Mouse (Mus musculus) neural tube, embryonic 14.5 days (tissue): ENCODE data around the gene Fam120a. TPM values are rescaled to one million over a fixed set of nuclear protein-coding genes. Genes with fewer than 3 reads are reported as not detected.

Experiments
- ATAC-seq: fragments of 200-750 bp; cut with Nextera tagmentation; 2 replicates; pipeline ENCODE4 v1.8.0; 2017; ENCODE audit warnings: low read depth, mild to moderate bottlenecking, moderate TSS enrichment, moderate library complexity
- H3K27ac ChIP-seq: fragments of 300-500 bp; sonication (generic); 2 replicates; pipeline ENCODE4 v1.5.1; 2014; ENCODE audit warnings: low read depth, mild to moderate bottlenecking, control low read depth, low read length, moderate library complexity, mixed read lengths
- H3K27me3 ChIP-seq: fragments of 300-500 bp; sonication (generic); 2 replicates; pipeline ENCODE4 v1.6.1; 2014; ENCODE audit warnings: low read length; ENCODE audit not compliant: control insufficient read depth, insufficient read depth
- H3K36me3 ChIP-seq: fragments of 300-500 bp; sonication (generic); 2 replicates; pipeline ENCODE4 v1.6.1; 2014; ENCODE audit warnings: low read length, mixed read lengths; ENCODE audit not compliant: control insufficient read depth, insufficient read depth
- H3K4me1 ChIP-seq: fragments of 300-500 bp; sonication (generic); 2 replicates; pipeline ENCODE4 v1.6.1; 2014; ENCODE audit warnings: low read length; ENCODE audit not compliant: control insufficient read depth, insufficient read depth
- H3K4me2 ChIP-seq: fragments of 300-500 bp; sonication (generic); 2 replicates; pipeline ENCODE4 v1.6.1; 2014; ENCODE audit warnings: mild to moderate bottlenecking, low read depth, low read length, control low read depth
- H3K4me3 ChIP-seq: fragments of 300-500 bp; sonication (generic); 2 replicates; pipeline ENCODE4 v1.5.1; 2014; ENCODE audit warnings: low read depth, low read length, control low read depth, mixed read lengths
- H3K9ac ChIP-seq: fragments of 300-500 bp; sonication (generic); replicated peaks from 2 replicates; pipeline ENCODE4 v1.6.1; 2014; ENCODE audit warnings: low read depth, mild to moderate bottlenecking, control low read depth, low read length, mixed read lengths
- H3K9me3 ChIP-seq: fragments of 300-500 bp; sonication (generic); 2 replicates; pipeline ENCODE4 v1.6.1; 2016; ENCODE audit warnings: low read length; ENCODE audit not compliant: control insufficient read depth
- WGBS: fragments of 180-500 bp; shearing (Covaris S2); extraction: QIAGEN DNeasy Blood & Tissue Kit; methylation state at CpG from one replicate; pipeline ENCODE4 v1.1.7; 2014; 5-methylcytosine and 5-hydroxymethylcytosine counted together
- polyA plus RNA-seq: library from polyadenylated mRNA; unstranded; fragments of >200 nt; fragmentation: Nextera tagmentation; extraction: Ambion mirVana; gene quantifications from 2 replicates; pipeline ENCODE4 v1.2.1, GENCODE M21; 2014

The Fam120a gene
- polyA plus RNA-seq, 1 experiment from 2014 or later: 16.5 TPM

DNA sequence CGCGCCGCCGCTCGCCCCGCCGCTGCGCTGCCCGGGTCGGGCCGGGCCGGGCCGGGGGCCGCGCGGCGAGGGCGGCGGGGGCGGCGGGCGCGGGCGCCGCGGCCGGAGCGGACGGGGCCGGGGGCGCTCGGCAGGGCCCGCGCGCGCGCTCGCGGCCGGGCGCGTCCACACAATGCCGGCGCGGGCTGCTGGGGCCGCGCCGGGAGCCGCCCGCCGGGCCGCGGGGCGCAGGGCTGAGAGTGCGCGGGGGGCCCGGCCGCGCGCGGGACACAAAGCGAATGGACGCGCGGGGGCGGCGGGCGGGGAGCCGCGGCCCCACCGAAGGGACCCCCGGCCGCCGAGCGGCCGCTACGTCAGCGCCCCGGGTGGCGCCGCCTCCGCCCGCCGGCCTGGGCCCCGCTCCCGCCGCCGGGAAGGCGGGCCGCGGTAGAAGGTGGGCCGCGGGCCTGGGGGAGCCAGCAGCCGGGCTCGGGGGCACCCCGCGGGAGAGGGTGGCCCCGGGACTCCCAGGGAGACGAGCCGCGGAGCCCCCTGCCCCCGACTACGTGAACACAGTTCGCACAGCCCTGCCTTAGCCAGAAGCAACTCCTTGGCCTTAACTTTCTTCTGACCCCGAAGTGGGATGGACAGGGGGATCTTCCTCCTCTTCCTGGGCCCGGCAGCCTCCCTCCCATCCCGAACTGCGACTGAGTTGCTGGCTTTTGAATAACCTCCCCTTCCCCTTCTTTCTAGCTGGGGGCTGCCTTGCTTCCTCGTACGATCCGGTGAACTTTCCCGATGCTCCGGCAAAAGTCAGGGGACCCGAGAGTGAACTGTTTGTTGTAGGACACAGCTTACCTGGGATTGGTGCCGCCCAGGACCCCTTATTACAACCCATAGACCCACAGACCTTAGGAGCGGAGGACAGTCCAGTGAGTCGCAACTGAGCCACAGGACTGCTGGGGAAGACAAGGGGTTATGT lies 96.8 kb downstream of the Fam120a start, which contains the start of gene Phf2:
Gene Phf2 (minus strand): TSS at position 349 of the 961 bp plus-strand sequence.
- no peaks in the 10 kb centered on the region for H3K36me3 ChIP-seq
- H3K4me2 ChIP-seq: peak within 1 kb of the TSS; percentile 92
- under 1% methylated on average over 70 of the region's 117 CpGs for WGBS
- H3K4me1 ChIP-seq: peaks cover 24% of the 10 kb centered on the region
- peak within 1 kb of the TSS; percentile 82 for H3K27ac ChIP-seq
- ATAC-seq: peak; percentile 54
- H3K9me3 ChIP-seq: no peaks in the 10 kb centered on the region
- peak within 1 kb of the TSS; percentile 98 for H3K9ac ChIP-seq
- no peaks in the 10 kb centered on the region; the same call in 1 of the 2 replicates for H3K27me3 ChIP-seq
- peak within 1 kb of the TSS; percentile 91 for H3K4me3 ChIP-seq

DNA sequence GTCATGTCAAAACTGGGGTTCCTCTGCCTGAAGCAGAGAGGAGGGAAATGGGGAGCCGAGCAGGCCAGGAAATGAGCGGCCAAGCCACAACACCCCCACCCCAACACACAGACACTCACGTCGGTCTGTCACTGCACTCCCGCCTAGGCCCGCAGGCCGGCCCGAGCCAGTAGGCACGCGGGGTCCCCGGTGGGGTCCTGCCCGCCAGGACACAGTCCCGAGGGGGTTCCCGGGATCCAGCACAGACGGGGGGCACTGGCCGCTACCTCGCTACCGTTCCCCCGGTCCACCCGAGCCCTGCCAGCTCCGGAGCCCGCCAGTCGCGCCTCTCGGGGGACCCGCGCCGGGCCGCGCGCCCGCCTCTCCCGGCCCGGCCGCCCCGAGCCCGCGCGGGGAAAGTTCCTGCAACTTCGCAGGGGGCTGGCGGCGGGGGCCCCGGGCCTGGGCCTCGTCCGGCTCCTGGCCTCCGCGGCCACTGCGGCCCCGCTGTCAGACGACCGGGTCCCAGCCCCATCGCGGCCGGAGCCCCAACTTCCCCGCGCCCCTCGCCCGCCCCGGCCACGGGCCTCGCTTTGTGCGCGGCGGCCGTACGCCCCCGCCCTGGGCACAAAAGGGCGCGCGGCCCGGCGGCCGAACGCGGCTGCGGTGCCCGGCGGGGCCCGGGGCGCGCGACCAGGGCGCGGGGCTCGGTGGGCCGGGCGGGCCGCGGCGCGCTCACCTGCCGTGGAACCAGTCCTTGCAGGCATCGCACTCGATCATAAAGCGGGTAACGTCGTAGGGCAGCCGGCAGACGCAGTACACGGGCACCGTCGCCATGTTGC lies 97.7 kb downstream of the Fam120a start:
- Histone ChIP-seq H3K9ac (peak overlapping the region; percentile 98), H3K4me2 (peak overlapping the region; percentile 92), H3K4me3 (peak overlapping the region; percentile 91), H3K4me1 (peaks cover 24% of the 10 kb centered on the region), H3K27me3 (no peaks in the 10 kb centered on the region; the same call in 1 of the 2 replicates), H3K36me3 (no peaks in the 10 kb centered on the region), H3K9me3 (no peaks in the 10 kb centered on the region), H3K27ac (peak overlapping the region; percentile 73)
- under 1% methylated on average over 92 of the region's 102 CpGs for WGBS
- peak; percentile 33; the same call in 1 of the 2 replicates for ATAC-seq

GRCm38 (mm10) chr13:48869600-48869949 lies 98.2 kb downstream of the Fam120a start:
- WGBS: 8% methylated on average over 5 of the region's 5 CpGs
- H3K36me3 ChIP-seq: no peaks in the 10 kb centered on the region
- peaks cover 24% of the 10 kb centered on the region for H3K4me1 ChIP-seq
- H3K27ac ChIP-seq: peak overlapping the region; percentile 73
- ATAC-seq: no peak
- no peaks in the 10 kb centered on the region for H3K9me3 ChIP-seq
- no peaks in the 10 kb centered on the region; the same call in 1 of the 2 replicates for H3K27me3 ChIP-seq
- H3K9ac ChIP-seq: peak overlapping the region; percentile 98
- peak overlapping the region; percentile 91 for H3K4me3 ChIP-seq
- peak overlapping the region; percentile 92 for H3K4me2 ChIP-seq

GRCm38 (mm10) chr13:48869088-48869487 lies 98.7 kb downstream of the Fam120a start:
- ATAC-seq: no peak
- H3K27me3 ChIP-seq: no peaks in the 10 kb centered on the region; the same call in 1 of the 2 replicates
- peaks cover 24% of the 10 kb centered on the region for H3K4me1 ChIP-seq

GRCm38 (mm10) chr13:48864673-48865356 lies 103.0 kb downstream of the Fam120a start:
- Histone ChIP-seq H3K9me3 (no peaks in the 10 kb centered on the region), H3K27ac (no peak overlapping the region), H3K36me3 (no peaks in the 10 kb centered on the region), H3K4me1 (peaks cover 18% of the 10 kb centered on the region), H3K4me2 (no peak overlapping the region), H3K9ac (no peak overlapping the region), H3K4me3 (no peak overlapping the region), H3K27me3 (no peaks in the 10 kb centered on the region)
- 80% methylated on average over 12 of the region's 12 CpGs for WGBS
- no peak for ATAC-seq

More at GRCm38 (mm10) chr13:48869088-48869487, 98.7 kb downstream of the Fam120a start:
- no peak overlapping the region for H3K27ac ChIP-seq
- peak overlapping the region; percentile 91 for H3K4me3 ChIP-seq
- whole genome bisulfite sequencing: 17% methylated on average over 5 of the region's 5 CpGs
- H3K36me3 ChIP-seq: no peaks in the 10 kb centered on the region
- peak overlapping the region; percentile 98 for H3K9ac ChIP-seq
- H3K4me2 ChIP-seq: peak overlapping the region; percentile 92
- H3K9me3 ChIP-seq: no peaks in the 10 kb centered on the region

GRCm38 (mm10) chr13:48863556-48863955 lies 104.3 kb downstream of the Fam120a start:
- Histone ChIP-seq H3K36me3 (no peaks in the 10 kb centered on the region), H3K9me3 (no peaks in the 10 kb centered on the region), H3K9ac (no peak overlapping the region), H3K4me2 (no peak overlapping the region), H3K27ac (no peak overlapping the region), H3K27me3 (no peaks in the 10 kb centered on the region), H3K4me3 (no peak overlapping the region), H3K4me1 (peaks cover 12% of the 10 kb centered on the region)
- ATAC-seq: no peak
- WGBS: 75% methylated on average over 9 of the region's 9 CpGs

DNA sequence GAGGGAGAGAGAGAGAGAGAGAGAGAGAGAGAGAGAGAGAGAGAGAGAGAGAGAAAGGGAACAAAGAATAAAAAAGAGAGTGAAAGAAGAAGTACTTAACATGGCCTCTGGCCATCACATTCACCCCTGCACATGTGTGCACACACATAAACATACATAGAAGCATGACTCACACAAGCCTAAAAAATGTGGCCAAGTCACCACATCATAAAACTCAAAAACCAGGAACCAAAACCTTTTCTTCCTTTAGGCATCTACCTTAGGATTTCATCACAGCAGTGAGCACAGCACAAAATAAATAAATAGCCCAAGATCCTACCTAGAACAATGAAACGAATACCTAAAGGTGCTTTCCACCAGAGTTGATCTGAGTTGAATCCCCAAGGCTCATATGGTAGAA lies 105.9 kb downstream of the Fam120a start:
- Histone ChIP-seq H3K4me1 (peaks cover 23% of the 10 kb centered on the region), H3K27me3 (no peaks in the 10 kb centered on the region), H3K4me2 (no peak overlapping the region), H3K9me3 (no peaks in the 10 kb centered on the region), H3K36me3 (no peaks in the 10 kb centered on the region), H3K27ac (no peak overlapping the region), H3K4me3 (no peak overlapping the region), H3K9ac (no peak overlapping the region)
- no peak for ATAC-seq
- 89% methylated on average over 1 of the region's 1 CpGs for WGBS

DNA sequence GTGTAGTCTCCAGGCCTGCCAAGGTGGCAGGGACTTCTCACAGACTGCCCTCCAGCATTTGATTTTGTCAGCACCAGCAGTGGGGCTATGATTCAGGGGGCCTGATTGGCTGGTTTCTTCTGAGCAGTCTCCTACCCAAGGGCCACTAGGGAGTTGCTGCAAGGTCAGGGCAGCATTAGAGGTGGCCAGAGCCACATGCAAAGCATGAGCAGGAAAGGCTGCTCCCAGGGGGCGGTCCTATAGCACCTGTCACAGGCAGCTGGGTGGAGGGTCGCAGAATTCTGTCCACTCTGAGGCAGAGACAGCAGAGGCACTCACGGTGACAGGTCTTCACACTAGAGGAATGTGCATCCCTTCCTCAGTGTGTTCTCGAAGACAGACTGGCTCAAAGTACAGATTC lies 109.0 kb downstream of the Fam120a start:
- Histone ChIP-seq H3K4me1 (peaks cover 31% of the 10 kb centered on the region), H3K4me2 (no peak overlapping the region), H3K27ac (no peak overlapping the region), H3K4me3 (no peak overlapping the region), H3K9ac (no peak overlapping the region), H3K9me3 (no peaks in the 10 kb centered on the region), H3K36me3 (no peaks in the 10 kb centered on the region), H3K27me3 (no peaks in the 10 kb centered on the region)
- 76% methylated on average over 4 of the region's 4 CpGs for WGBS
- no peak for ATAC-seq
